Mouse (Mus musculus) adipocyte (in vitro differentiated cells): ENCODE results near the gene Npb.
A peak's percentile ranks its signal among the peaks of the same experiment; 100 is the strongest.

ENCODE experiments used
- DNase-seq: peaks from one replicate; pipeline ENCODE4 v3.0.0-alpha.2; 2016; ENCODE audit warnings: low spot score

Gene Npb

GRCm38 (mm10) chr11:120615167-120615566 is 6.9 kb downstream of the Npb start:
- DNase-seq = no peak

GRCm38 (mm10) chr11:120615606-120616203 is 7.4 kb downstream of the Npb start:
- no peak for DNase-seq

- DNase-seq = no peak
Measured at GRCm38 (mm10) chr11:120616617-120617294, 8.5 kb downstream of the Npb start.

- peak; percentile 85 for DNase-seq
Measured at GRCm38 (mm10) chr11:120617519-120618112, 9.3 kb downstream of the Npb start, which contains the start of gene Pcyt2. Gene Pcyt2, minus strand, starts transcription at chr11:120617936.

GRCm38 (mm10) chr11:120618619-120619535 is 10.6 kb downstream of the Npb start:
- DNase-seq = no peak

GRCm38 (mm10) chr11:120620195-120620594 is 11.9 kb downstream of the Npb start:
- no peak for DNase-seq

- DNase-seq = no peak
Measured at GRCm38 (mm10) chr11:120622805-120623204, 14.5 kb downstream of the Npb start.

GRCm38 (mm10) chr11:120623961-120624679 is 15.8 kb downstream of the Npb start:
- peak; percentile 79 for DNase-seq

- DNase-seq = peak; percentile 87
Measured at GRCm38 (mm10) chr11:120624680-120625111, 16.4 kb downstream of the Npb start.

GRCm38 (mm10) chr11:120625152-120625775 is 17.0 kb downstream of the Npb start, which contains the start of gene Sirt7:
Gene Sirt7, minus strand, starts transcription at chr11:120625240.
- peak; percentile 52 for DNase-seq

GRCm38 (mm10) chr11:120626785-120627467 is 18.6 kb downstream of the Npb start:
- no peak for DNase-seq

- DNase-seq = no peak
Measured at GRCm38 (mm10) chr11:120627468-120628300, 19.4 kb downstream of the Npb start.

- no peak for DNase-seq
Measured at GRCm38 (mm10) chr11:120628601-120629340, 20.5 kb downstream of the Npb start.

GRCm38 (mm10) chr11:120629341-120629730 is 21.1 kb downstream of the Npb start:
- no peak for DNase-seq

- DNase-seq = peak; percentile 48
Measured at GRCm38 (mm10) chr11:120629911-120630310, 21.6 kb downstream of the Npb start.

- peak; percentile 54 for DNase-seq
Measured at GRCm38 (mm10) chr11:120630401-120630871, 22.2 kb downstream of the Npb start.

GRCm38 (mm10) chr11:120630881-120631725 is 22.8 kb downstream of the Npb start:
- peak; percentile 27 for DNase-seq
